Mouse (Mus musculus) thymus, adult 2 months (tissue): ENCODE measurements around the gene Trp53i11. TPM values are rescaled to one million over a fixed set of nuclear protein-coding genes. Genes with fewer than 3 reads are reported as not detected.

ENCODE experiments used
- DNase-seq: peaks from one replicate; pipeline ENCODE4 v3.0.0; 2021
- H3K27ac ChIP-seq: fragments of 200-500 bp; 2 replicates; pipeline ENCODE4 v1.5.1; 2012; ENCODE audit warnings: low read length, control low read depth; ENCODE audit not compliant: control insufficient read depth, insufficient read depth
- H3K27me3 ChIP-seq: fragments of 200-500 bp; 2 replicates; pipeline ENCODE4 v1.6.1; 2012; ENCODE audit warnings: mild to moderate bottlenecking, low read length, moderate library complexity, mixed read lengths; ENCODE audit not compliant: control insufficient read depth, insufficient read depth
- H3K36me3 ChIP-seq: fragments of 200-500 bp; 2 replicates; pipeline ENCODE4 v1.6.1; 2012; ENCODE audit warnings: mild to moderate bottlenecking, low read length, moderate library complexity; ENCODE audit not compliant: control insufficient read depth, insufficient read depth
- H3K4me1 ChIP-seq: fragments of 200-500 bp; replicated peaks from 2 replicates; pipeline ENCODE4 v1.6.1; 2012; ENCODE audit warnings: low read length; ENCODE audit not compliant: control insufficient read depth, insufficient read depth
- H3K4me3 ChIP-seq: fragments of 200-500 bp; 2 replicates; pipeline ENCODE4 v1.5.1; 2012; ENCODE audit warnings: mild to moderate bottlenecking, low read length, control low read depth, moderate library complexity; ENCODE audit not compliant: control insufficient read depth, insufficient read depth
- CTCF ChIP-seq: fragments of 200-500 bp; IDR thresholded peaks from 2 replicates; pipeline ENCODE4 v1.5.1; 2012; ENCODE audit warnings: mild to moderate bottlenecking, control low read depth, low read length, moderate library complexity, borderline replicate concordance; ENCODE audit not compliant: control insufficient read depth, poor library complexity, insufficient read depth; ENCODE audit errors: extremely low read depth
- POLR2A ChIP-seq: fragments of 200-500 bp; IDR thresholded peaks from 2 replicates; pipeline ENCODE4 v1.6.1; 2012; ENCODE audit warnings: mild to moderate bottlenecking, low read length, control low read depth, moderate library complexity; ENCODE audit not compliant: control insufficient read depth, poor library complexity, insufficient read depth; ENCODE audit errors: extremely low read depth
- WGBS: fragments of 180-500 bp; shearing (Covaris S2); methylation state at CpG from one replicate; pipeline ENCODE4 v1.1.7; 2018; 5-methylcytosine and 5-hydroxymethylcytosine counted together
- polyA plus RNA-seq: library from polyadenylated mRNA; depleted of rRNA; stranded (reverse); fragments of >200 nt; gene quantifications from 2 replicates; pipeline ENCODE4 v1.2.3, GENCODE M21; 2012

Trp53i11 gene
- polyA plus RNA-seq, 1 experiment, result 444 TPM

DNA sequence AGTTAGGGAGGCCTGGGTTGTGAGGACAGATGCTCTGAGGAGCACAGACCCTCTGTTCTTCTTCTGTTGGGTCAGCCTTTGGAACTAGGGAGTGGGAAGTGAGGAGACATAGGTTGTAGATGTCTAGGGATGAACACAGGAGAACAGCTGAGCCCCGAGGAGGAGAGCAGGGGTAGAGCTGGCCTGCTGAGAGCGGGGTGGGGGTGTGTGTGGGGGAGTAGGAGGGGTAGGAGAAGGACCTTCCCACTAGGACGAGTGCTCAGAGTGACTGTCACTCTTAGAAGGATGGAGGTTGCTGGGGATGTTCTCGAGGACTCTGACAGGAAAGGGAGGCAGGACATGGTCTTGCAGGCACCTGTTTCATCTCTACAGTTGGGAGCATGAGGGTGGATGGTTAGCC, 6.5 kb downstream of the Trp53i11 start:
- Histone ChIP-seq H3K4me3 (peak overlapping the region; percentile 14), H3K27me3 (no peaks in the 10 kb centered on the region), H3K36me3 (peaks cover 7% of the 10 kb centered on the region), H3K27ac (peak overlapping the region; percentile 92), H3K4me1 (peaks cover 81% of the 10 kb centered on the region)
- no peak for DNase-seq
- 10% methylated on average over 4 of the region's 4 CpGs for WGBS
- TF ChIP-seq CTCF (no peak), POLR2A (no peak)

DNA sequence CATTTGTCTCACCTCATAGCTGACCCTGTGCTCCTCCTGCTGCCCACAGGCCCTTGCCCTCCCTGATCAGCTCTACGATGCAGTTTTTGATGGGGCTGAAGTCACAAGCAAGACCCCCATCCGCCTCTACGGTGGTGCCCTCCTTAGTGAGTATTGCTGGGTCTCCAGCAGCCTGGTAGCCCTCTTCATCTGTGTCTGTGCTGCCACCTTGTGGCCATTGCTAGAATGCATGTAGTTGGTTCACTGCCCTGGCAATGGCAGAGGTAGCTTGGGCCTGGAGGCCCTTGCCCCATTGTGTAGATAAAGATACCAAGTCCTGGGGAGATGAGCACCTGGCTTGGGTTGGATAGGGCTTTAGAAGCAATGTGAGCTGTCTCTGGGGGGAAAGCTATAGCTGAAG, 11.5 kb downstream of the Trp53i11 start:
- Histone ChIP-seq H3K36me3 (peaks cover 34% of the 10 kb centered on the region), H3K4me1 (peaks cover 51% of the 10 kb centered on the region), H3K27me3 (no peaks in the 10 kb centered on the region), H3K27ac (no peak overlapping the region), H3K4me3 (no peak overlapping the region)
- TF ChIP-seq POLR2A, result no peak
- TF ChIP-seq CTCF, result peak; percentile 91
- WGBS, result 22% methylated on average over 3 of the region's 3 CpGs
- DNase-seq, result peak; percentile 97

DNA sequence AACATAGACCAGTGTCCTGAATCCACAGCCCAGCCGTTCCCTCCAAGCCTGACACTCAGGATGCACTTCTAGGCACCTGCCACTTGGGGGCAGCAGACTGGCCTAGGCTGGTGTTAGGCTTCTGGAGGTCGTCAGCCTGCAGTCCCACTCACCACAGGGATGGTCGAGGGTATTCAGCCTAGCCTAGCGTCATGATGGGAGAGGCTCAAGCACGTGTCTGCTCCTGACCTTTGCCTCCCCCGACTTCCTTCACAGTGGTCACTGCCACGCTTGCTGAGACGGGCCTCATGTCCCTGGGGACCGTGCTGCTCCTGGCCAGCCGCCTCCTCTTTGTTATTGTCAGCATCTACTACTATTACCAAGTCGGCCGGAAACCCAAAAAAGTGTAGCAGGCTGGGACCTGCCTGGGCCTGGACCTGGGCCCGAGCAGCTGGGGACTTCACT, 12.2 kb downstream of the Trp53i11 start:
- peaks cover 50% of the 10 kb centered on the region for H3K4me1 ChIP-seq
- H3K36me3 ChIP-seq, result peaks cover 34% of the 10 kb centered on the region
- 67% methylated on average over 13 of the region's 13 CpGs for WGBS
- H3K4me3 ChIP-seq, result no peak overlapping the region
- TF ChIP-seq POLR2A (no peak), CTCF (peak; percentile 92)
- no peak overlapping the region for H3K27ac ChIP-seq
- peak; percentile 70 for DNase-seq
- no peaks in the 10 kb centered on the region for H3K27me3 ChIP-seq

DNA sequence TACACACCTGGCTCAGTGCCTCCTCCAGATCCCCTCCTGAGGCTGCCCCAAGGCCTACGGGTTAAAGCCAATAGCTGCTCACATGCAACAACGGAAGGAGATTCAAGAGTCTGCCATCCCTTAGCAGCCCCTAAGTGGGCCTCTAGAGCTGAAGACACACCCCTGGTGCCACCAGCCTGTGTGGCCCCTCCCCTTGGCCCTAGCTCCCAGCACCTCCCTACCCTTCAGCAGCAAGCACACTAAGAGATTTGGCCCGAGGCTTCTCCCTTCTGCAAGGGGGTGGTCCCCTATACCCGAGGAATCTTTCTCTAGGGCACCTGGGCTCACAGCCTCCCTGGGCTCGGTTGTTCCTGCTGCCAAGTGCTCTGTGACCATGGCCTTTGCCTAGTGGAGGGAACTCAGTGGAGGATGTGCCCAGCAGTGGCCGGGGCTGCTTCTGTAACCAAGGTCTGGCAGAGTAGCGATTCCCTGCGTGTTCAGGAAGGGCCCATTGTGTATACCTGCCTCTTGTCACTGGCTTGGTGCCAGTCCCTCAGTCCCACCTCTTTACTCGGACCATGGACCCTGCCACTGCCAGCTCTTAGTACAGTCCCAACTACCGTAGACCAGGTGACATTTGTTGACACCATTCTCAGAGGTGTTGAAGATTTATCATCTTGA, 13.5 kb downstream of the Trp53i11 start:
- Histone ChIP-seq H3K36me3 (peaks cover 34% of the 10 kb centered on the region), H3K27ac (no peak overlapping the region), H3K4me3 (no peak overlapping the region), H3K27me3 (no peaks in the 10 kb centered on the region), H3K4me1 (peaks cover 50% of the 10 kb centered on the region)
- no peak for DNase-seq
- WGBS, result 91% methylated on average over 10 of the region's 10 CpGs
- TF ChIP-seq CTCF, result no peak
- no peak for TF ChIP-seq POLR2A

DNA sequence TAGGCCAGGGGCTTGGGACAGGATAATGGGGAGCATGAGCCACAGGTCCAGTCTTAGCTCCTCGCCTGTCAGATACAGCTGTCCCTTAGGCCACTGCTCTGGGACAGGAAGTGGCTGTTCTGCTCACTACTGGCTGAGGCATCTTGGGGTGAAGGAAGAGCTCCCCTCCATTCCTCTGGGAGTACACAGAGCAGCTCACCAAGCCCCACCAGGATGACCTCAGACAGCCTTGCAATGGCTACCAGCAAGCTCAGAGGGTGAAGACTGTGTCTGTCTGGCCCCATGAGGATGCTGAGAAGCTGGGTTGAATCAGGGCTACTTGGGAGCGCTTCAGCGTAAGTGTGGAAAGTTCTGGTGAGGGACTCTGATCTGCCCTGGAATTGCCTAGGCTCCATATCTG, 14.6 kb downstream of the Trp53i11 start:
- H3K36me3 ChIP-seq, result peaks cover 34% of the 10 kb centered on the region
- TF ChIP-seq POLR2A (no peak), CTCF (no peak)
- H3K4me1 ChIP-seq, result peaks cover 39% of the 10 kb centered on the region
- H3K27me3 ChIP-seq, result no peaks in the 10 kb centered on the region
- H3K27ac ChIP-seq, result no peak overlapping the region
- WGBS, result 95% methylated on average over 3 of the region's 3 CpGs
- DNase-seq, result no peak
- H3K4me3 ChIP-seq, result no peak overlapping the region

DNA sequence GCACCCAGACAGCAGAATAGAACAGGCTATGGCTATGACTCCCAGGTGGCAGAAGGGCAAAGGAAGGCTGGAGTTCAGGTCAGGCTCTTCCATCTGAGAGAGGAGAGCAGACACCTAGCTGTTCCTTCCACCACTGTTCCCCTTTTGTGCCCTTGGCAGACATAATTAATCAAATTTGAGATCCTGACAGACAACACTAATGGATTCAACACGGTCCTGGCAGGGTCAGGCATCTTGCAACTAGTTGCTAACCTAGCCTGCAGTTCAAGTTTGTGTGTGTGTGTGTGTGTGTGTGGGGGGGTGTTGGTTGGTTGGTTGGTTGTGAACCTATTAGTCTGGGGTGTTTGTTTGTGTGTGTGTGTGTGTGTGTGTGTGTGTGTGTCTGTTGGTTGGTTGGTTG, 15.4 kb downstream of the Trp53i11 start:
- 53% methylated on average over 1 of the region's 1 CpGs for WGBS
- no peak for TF ChIP-seq POLR2A
- TF ChIP-seq CTCF, result no peak
- Histone ChIP-seq H3K4me1 (peaks cover 39% of the 10 kb centered on the region), H3K27ac (no peak overlapping the region), H3K4me3 (no peak overlapping the region), H3K27me3 (no peaks in the 10 kb centered on the region), H3K36me3 (peaks cover 30% of the 10 kb centered on the region)
- no peak for DNase-seq
